In the genomic region with DNA sequence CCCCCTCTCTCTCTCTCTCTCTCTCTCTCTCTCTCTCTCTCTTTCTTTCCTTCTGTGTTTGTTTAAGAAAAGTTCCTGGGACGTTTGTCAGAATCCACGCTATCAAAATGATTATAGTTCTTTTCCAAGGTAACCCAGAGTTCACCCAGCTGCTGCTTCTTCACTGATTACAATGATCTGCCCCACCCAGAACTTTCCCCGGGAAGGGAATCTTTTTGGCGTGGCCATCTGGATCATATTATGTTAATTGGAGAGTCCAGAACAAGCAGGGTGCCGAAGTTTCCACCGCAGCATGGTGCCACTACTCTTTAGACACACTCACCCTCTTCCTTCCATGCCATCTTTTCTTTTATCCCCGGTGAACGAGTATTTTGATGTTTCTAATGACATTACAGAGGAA, we compare ENCODE assay signal across 26 mouse cellular contexts. TPM values are rescaled to one million over a fixed set of nuclear protein-coding genes. Genes with fewer than 3 reads are reported as not detected.
A peak's percentile ranks its signal among the peaks of the same experiment; 100 is the strongest.
DNase-seq lines count a peak whose midpoint lies in the region; ATAC-seq and TF ChIP-seq lines count a peak whose summit lies in the region.
"Had no signal": no experiment of that assay in that cellular context is flagged by ENCODE, and none has a peak within 500 bp of the region (broad histone marks: within the 10 kb centered on the region; RNA-seq: fewer than 3 reads in every experiment).

No protein-coding gene starts in this region.

- no peaks in the 10 kb centered on the region for H3K79me2 ChIP-seq in heart, adult 2 months (replicated peaks; ENCODE audit: control insufficient read depth, insufficient read depth, low read length)

- DNase-seq in gastrocnemius, adult 18-20 months (ENCODE audit: low spot score) = peak; percentile 35
- no peak for DNase-seq in gastrocnemius, postnatal 25 days
- DNase-seq in heart, postnatal 0 days (ENCODE audit: low spot score) = no peak
- DNase-seq in heart, adult 2 months = no peak
- peak; percentile 41 for DNase-seq in embryonic facial prominence, embryonic 10.5 days (ENCODE audit: low spot score)
- DNase-seq in layer of hippocampus, adult 9-10 months (ENCODE audit: low spot score) = no peak
- DNase-seq in left cerebral cortex, postnatal 4 days = no peak
- DNase-seq: cerebellum, adult 11 months; cerebellum, postnatal 10 days; kidney, adult 11 months; kidney, postnatal 4 days; layer of hippocampus, adult 9-11 months; lung, postnatal 4 days; retina, postnatal 1 day; right cerebral cortex, postnatal 25 days; thymus, postnatal 25 days had no signal

- no peak for TF ChIP-seq POLR2A in heart, adult 2 months (IDR thresholded peaks at IDR 0.05; ENCODE audit: insufficient read depth, low read depth, low read length)

- intact Hi-C loops in heart, adult 2 months (cut with DNase I) = no loop called here
- intact Hi-C loops in left cerebral cortex, postnatal 4 days (cut with DNase I) = no loop called here

- no peak for ATAC-seq in heart, postnatal 0 days (ENCODE audit: insufficient read depth, low read depth)
- ATAC-seq: CD4-positive, CD25-positive, alpha-beta regulatory T cell, adult 4 months; midbrain, embryonic 15.5 days; Patski had no signal

- H3K36me3 ChIP-seq in heart, postnatal 0 days (replicated peaks; ENCODE audit: control insufficient read depth, insufficient read depth, low read length) = no peaks in the 10 kb centered on the region
- no peaks in the 10 kb centered on the region for H3K36me3 ChIP-seq in heart, adult 2 months (ENCODE audit: control insufficient read depth, insufficient read depth, low read length)
- no peaks in the 10 kb centered on the region for H3K36me3 ChIP-seq in embryonic facial prominence, embryonic 10.5 days (replicated peaks)
- H3K36me3 ChIP-seq: forebrain, embryonic 12.5 days; heart, embryonic 10.5 days; hindbrain, embryonic 13.5 days; kidney, embryonic 15.5 days; midbrain, embryonic 15.5 days; neural tube, embryonic 13.5 days had no signal

- no peak overlapping the region for H3K27ac ChIP-seq in heart, postnatal 0 days (ENCODE audit: low read depth)
- no peak overlapping the region for H3K27ac ChIP-seq in heart, adult 2 months
- no peak overlapping the region for H3K27ac ChIP-seq in embryonic facial prominence, embryonic 10.5 days (replicated peaks)
- H3K27ac ChIP-seq: forebrain, embryonic 12.5 days; heart, embryonic 10.5 days; hindbrain, embryonic 13.5 days; kidney, embryonic 15.5 days; left cerebral cortex, adult 2 months; midbrain, embryonic 15.5 days; neural tube, embryonic 13.5 days had no signal

- peak overlapping the region; percentile 4; the same call in 1 of the 2 replicates for H3K4me2 ChIP-seq in heart, postnatal 0 days (ENCODE audit: low read depth, low read length)
- H3K4me2 ChIP-seq: forebrain, embryonic 12.5 days; hindbrain, embryonic 13.5 days; kidney, embryonic 15.5 days; midbrain, embryonic 15.5 days; neural tube, embryonic 13.5 days had no signal

- no peak overlapping the region for H3K4me3 ChIP-seq in heart, postnatal 0 days (ENCODE audit: low read depth, low read length)
- H3K4me3 ChIP-seq in heart, adult 2 months = no peak overlapping the region
- no peak overlapping the region for H3K4me3 ChIP-seq in embryonic facial prominence, embryonic 10.5 days
- H3K4me3 ChIP-seq: erythroblast, embryonic 14.5 days; forebrain, embryonic 12.5 days; heart, embryonic 10.5 days; hindbrain, embryonic 13.5 days; kidney, embryonic 15.5 days; left cerebral cortex, adult 2 months; midbrain, embryonic 15.5 days; neural tube, embryonic 13.5 days had no signal

- H3K4me1 ChIP-seq in heart, postnatal 0 days (ENCODE audit: control insufficient read depth, insufficient read depth) = peaks cover 11% of the 10 kb centered on the region
- H3K4me1 ChIP-seq in heart, adult 2 months (ENCODE audit: control insufficient read depth, insufficient read depth, low read length) = peaks cover 3% of the 10 kb centered on the region
- H3K4me1 ChIP-seq in embryonic facial prominence, embryonic 10.5 days = peaks cover 28% of the 10 kb centered on the region
- H3K4me1 ChIP-seq: forebrain, embryonic 12.5 days; hindbrain, embryonic 13.5 days; midbrain, embryonic 15.5 days; neural tube, embryonic 13.5 days had no signal

- no peaks in the 10 kb centered on the region for H3K27me3 ChIP-seq in heart, postnatal 0 days (ENCODE audit: control insufficient read depth, insufficient read depth, low read length)
- H3K27me3 ChIP-seq in heart, adult 2 months (ENCODE audit: control insufficient read depth, insufficient read depth, low read length) = no peaks in the 10 kb centered on the region
- H3K27me3 ChIP-seq in embryonic facial prominence, embryonic 10.5 days (replicated peaks; ENCODE audit: low read depth, poor library complexity, severe bottlenecking) = no peaks in the 10 kb centered on the region
- H3K27me3 ChIP-seq: forebrain, embryonic 12.5 days; hindbrain, embryonic 13.5 days; kidney, embryonic 15.5 days; midbrain, embryonic 15.5 days; neural tube, embryonic 13.5 days; Patski had no signal

- no peak for TF ChIP-seq CTCF in heart, postnatal 0 days (IDR thresholded peaks at IDR 0.05; ENCODE audit: low read depth)
- no peak for TF ChIP-seq CTCF in heart, adult 2 months (IDR thresholded peaks at IDR 0.05)

- H3K9ac ChIP-seq in heart, postnatal 0 days (replicated peaks; ENCODE audit: low read depth, low read length) = no peak overlapping the region
- H3K9ac ChIP-seq in heart, adult 2 months (ENCODE audit: low read depth, low read length) = no peak overlapping the region
- H3K9ac ChIP-seq: forebrain, embryonic 12.5 days; hindbrain, embryonic 13.5 days; kidney, embryonic 15.5 days; midbrain, embryonic 15.5 days; neural tube, embryonic 13.5 days had no signal

- WGBS in heart, postnatal 0 days = 32% methylated on average over 8 of the region's 8 CpGs
- 31% methylated on average over 8 of the region's 8 CpGs for WGBS in heart, adult 2 months
- WGBS in embryonic facial prominence, embryonic 10.5 days = 34% methylated on average over 8 of the region's 8 CpGs

- no peaks in the 10 kb centered on the region for H3K9me3 ChIP-seq in heart, postnatal 0 days (replicated peaks; ENCODE audit: control insufficient read depth, low read length)
- no peaks in the 10 kb centered on the region for H3K9me3 ChIP-seq in embryonic facial prominence, embryonic 10.5 days
- H3K9me3 ChIP-seq: forebrain, embryonic 12.5 days; heart, embryonic 10.5 days; hindbrain, embryonic 13.5 days; kidney, embryonic 15.5 days; midbrain, embryonic 15.5 days; neural tube, embryonic 13.5 days had no signal

- no peak for TF ChIP-seq EP300 in heart, postnatal 0 days (IDR thresholded peaks at IDR 0.05; ENCODE audit: low read depth)
- TF ChIP-seq EP300 in heart, adult 2 months (IDR thresholded peaks at IDR 0.05; ENCODE audit: insufficient read depth, low read depth, low read length) = no peak

RNA-seq across cellular contexts. Expression of a gene that starts 37.2 kb away (rescaled TPM):
- 10 to 100 TPM in 1 of 2 experiments, 1 to 10 TPM in 1; 8.0 to 39.9 TPM for total RNA-seq in gastrocnemius, adult 18-20 months (2021)
- total RNA-seq in gastrocnemius, postnatal 25 days (2021) = 10 to 100 TPM; 25.1 to 25.2 TPM
- 93.8 and 100 TPM in 2 replicates for total RNA-seq in heart, postnatal 0 days (2014; rRNA removed; ENCODE audit: low replicate concordance)
- 19.9 TPM in 2 replicates for polyA plus RNA-seq in heart, postnatal 0 days (2015; fragmentation: Nextera tagmentation; extraction: Ambion mirVana)
- total RNA-seq in heart, adult 2 months (2021) = 10 to 100 TPM; 31.7 to 32.8 TPM
- polyA plus RNA-seq in heart, adult 2 months (2012; rRNA removed) = 18.4 and 23.4 TPM in 2 replicates
- 21.2 and 23.9 TPM in 2 replicates for polyA plus RNA-seq in embryonic facial prominence, embryonic 10.5 days (2016; fragmentation: Nextera tagmentation; extraction: Ambion mirVana)
- 1 to 10 TPM; 6.5 to 8.2 TPM for total RNA-seq in left cerebral cortex, postnatal 4 days (2021)
- polyA plus RNA-seq: CD4-positive, CD25-positive, alpha-beta regulatory T cell, adult 4 months; erythroblast, embryonic 14.5 days had no signal

Comparison
In these comparisons a context has a peak if more than half of its experiments do, and no peak if none do; other contexts are left out.
1. DNase-seq: peak in gastrocnemius, adult 18-20 months (single experiment) and embryonic facial prominence, embryonic 10.5 days (single experiment); none in gastrocnemius, postnatal 25 days (single experiment), heart, postnatal 0 days (single experiment), heart, adult 2 months (0 of 2), layer of hippocampus, adult 9-10 months (single experiment) and left cerebral cortex, postnatal 4 days (single experiment).